8 mouse cellular contexts compared by ENCODE assay signal in the genomic region with DNA sequence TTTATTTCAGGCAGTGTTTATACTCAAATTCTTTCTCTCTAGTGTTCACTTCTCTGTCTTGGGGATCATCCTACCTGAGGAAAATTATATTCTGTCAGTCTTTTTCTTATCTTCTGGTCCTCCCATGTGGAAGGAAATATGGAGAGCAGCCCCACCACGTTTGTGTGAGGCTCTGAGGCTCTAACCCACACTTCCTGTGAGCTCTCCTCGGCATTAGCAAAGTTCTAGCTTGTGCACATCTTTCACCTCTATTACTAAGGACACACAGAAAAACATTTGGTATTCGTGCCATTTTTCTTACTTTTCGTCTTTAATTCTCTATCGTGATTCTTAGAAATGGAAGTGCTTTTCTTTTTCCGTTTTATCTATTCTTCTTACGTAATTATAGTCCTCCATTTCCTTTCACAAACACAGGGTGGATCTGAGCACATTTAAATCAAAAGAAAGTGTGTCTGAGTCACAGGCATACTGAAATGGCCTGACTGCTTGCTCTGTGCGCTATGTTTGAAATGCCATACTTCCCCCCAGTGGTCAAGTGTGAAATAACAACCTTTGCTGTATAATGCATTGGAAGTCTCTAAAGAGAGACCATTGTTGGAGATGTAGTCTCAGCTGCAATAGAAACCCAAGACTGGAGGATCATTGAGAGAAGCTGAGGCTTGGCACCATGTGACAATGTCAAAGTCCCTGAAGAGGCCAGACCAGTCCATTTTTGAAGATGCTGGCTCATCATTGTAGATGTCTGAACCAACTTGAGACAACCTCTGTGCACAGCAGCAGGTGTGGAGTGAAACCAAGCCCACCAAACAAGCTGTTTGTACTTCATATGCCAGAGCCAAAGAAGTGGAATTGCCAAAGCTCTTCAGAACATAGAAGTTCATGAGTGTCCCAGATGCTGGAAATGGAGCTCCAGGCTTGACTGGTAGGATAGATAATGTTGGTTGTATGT. TPM values are rescaled to one million over a fixed set of nuclear protein-coding genes. Genes with fewer than 3 reads are reported as not detected.
DNase-seq lines count a peak whose midpoint lies in the region; ATAC-seq and TF ChIP-seq lines count a peak whose summit lies in the region.

No protein-coding gene starts in this region.

- 23% methylated on average over 8 of the region's 8 CpGs for WGBS in intestine, postnatal 0 days
- WGBS in midbrain, embryonic 16.5 days: 24% methylated on average over 8 of the region's 8 CpGs
- 22% methylated on average over 8 of the region's 8 CpGs for WGBS in stomach, embryonic 16.5 days

- peak; percentile 74 for DNase-seq in adrenal gland, adult 2 months
- DNase-seq in embryo, embryonic 9.5 days (ENCODE audit: extremely low spot score): peak; percentile 74
- DNase-seq in left cerebral cortex, postnatal 4 days: peak; percentile 56

- TF ChIP-seq CTCF in C2C12 (IDR thresholded peaks at IDR 0.05; ENCODE audit: control insufficient read depth, insufficient read depth, insufficient read length): peak; percentile 36
- TF ChIP-seq CTCF in intestine, postnatal 0 days (IDR thresholded peaks at IDR 0.05; ENCODE audit: low read depth): peak; percentile 90

- intact Hi-C loops in left cerebral cortex, postnatal 4 days (cut with DNase I): loop anchor here (2.0 kb wide), 1 partner anchor 763 kb away; no protein-coding TSS in a partner anchor

- no peaks in the 10 kb centered on the region for H3K27me3 ChIP-seq in C2C12 (ENCODE audit: control insufficient read depth, insufficient read depth, insufficient read length)
- no peaks in the 10 kb centered on the region for H3K27me3 ChIP-seq in intestine, postnatal 0 days (replicated peaks; ENCODE audit: control insufficient read depth, insufficient read depth, low read length)
- H3K27me3 ChIP-seq in midbrain, embryonic 16.5 days (ENCODE audit: control insufficient read depth, insufficient read depth, low read depth, low read length): no peaks in the 10 kb centered on the region
- H3K27me3 ChIP-seq in stomach, embryonic 16.5 days (ENCODE audit: control insufficient read depth, insufficient read depth, low read length): no peaks in the 10 kb centered on the region

- H3ac ChIP-seq in C2C12 (ENCODE audit: control insufficient read depth, insufficient read length, low read depth): no peak overlapping the region

- peak; percentile 97 for ATAC-seq in granulocyte monocyte progenitor cell, adult 5-6 weeks (replicated peaks; ENCODE audit: poor library complexity, severe bottlenecking)
- peak; percentile 69 for ATAC-seq in intestine, postnatal 0 days
- ATAC-seq in midbrain, embryonic 16.5 days: peak; percentile 97
- peak; percentile 53; the same call in 1 of the 2 replicates for ATAC-seq in stomach, embryonic 16.5 days (ENCODE audit: insufficient read depth, low FRiP score)

- no peaks in the 10 kb centered on the region for H3K36me3 ChIP-seq in C2C12 (ENCODE audit: control insufficient read depth, insufficient read depth)
- no peaks in the 10 kb centered on the region for H3K36me3 ChIP-seq in intestine, postnatal 0 days (ENCODE audit: control insufficient read depth, insufficient read depth)
- no peaks in the 10 kb centered on the region for H3K36me3 ChIP-seq in midbrain, embryonic 16.5 days (ENCODE audit: control insufficient read depth, insufficient read depth, low read length)
- H3K36me3 ChIP-seq in stomach, embryonic 16.5 days (ENCODE audit: control insufficient read depth, insufficient read depth, low read length): no peaks in the 10 kb centered on the region

- H3K79me3 ChIP-seq in C2C12 (ENCODE audit: low read depth): no peaks in the 10 kb centered on the region

- no peak overlapping the region for H3K27ac ChIP-seq in intestine, postnatal 0 days (ENCODE audit: low read depth, low read length)
- H3K27ac ChIP-seq in midbrain, embryonic 16.5 days (ENCODE audit: low read length): peak overlapping the region; percentile 72
- H3K27ac ChIP-seq in stomach, embryonic 16.5 days (ENCODE audit: low read length): no peak overlapping the region

- H3K4me1 ChIP-seq in intestine, postnatal 0 days (replicated peaks; ENCODE audit: control insufficient read depth, insufficient read depth, low read length): no peaks in the 10 kb centered on the region
- H3K4me1 ChIP-seq in midbrain, embryonic 16.5 days (ENCODE audit: control insufficient read depth, insufficient read depth, low read length): peaks cover 4% of the 10 kb centered on the region; the same call in 1 of the 2 replicates
- no peaks in the 10 kb centered on the region for H3K4me1 ChIP-seq in stomach, embryonic 16.5 days (ENCODE audit: control insufficient read depth, insufficient read depth, low read length)

- no peak overlapping the region for H3K4me3 ChIP-seq in C2C12 (ENCODE audit: insufficient read depth, poor library complexity, severe bottlenecking)
- H3K4me3 ChIP-seq in intestine, postnatal 0 days (ENCODE audit: low read depth, low read length): no peak overlapping the region
- H3K4me3 ChIP-seq in midbrain, embryonic 16.5 days (ENCODE audit: low read depth, low read length): no peak overlapping the region
- H3K4me3 ChIP-seq in stomach, embryonic 16.5 days (replicated peaks; ENCODE audit: low read length): no peak overlapping the region

- H3K4me2 ChIP-seq in intestine, postnatal 0 days (replicated peaks; ENCODE audit: low read depth): no peak overlapping the region
- H3K4me2 ChIP-seq in midbrain, embryonic 16.5 days (ENCODE audit: low read length): no peak overlapping the region
- no peak overlapping the region for H3K4me2 ChIP-seq in stomach, embryonic 16.5 days (ENCODE audit: low read depth, low read length)

- H3K9me3 ChIP-seq in intestine, postnatal 0 days (ENCODE audit: control insufficient read depth): no peaks in the 10 kb centered on the region
- H3K9me3 ChIP-seq in midbrain, embryonic 16.5 days (replicated peaks; ENCODE audit: control insufficient read depth, low read length, poor library complexity, severe bottlenecking): no peaks in the 10 kb centered on the region
- H3K9me3 ChIP-seq in stomach, embryonic 16.5 days (replicated peaks; ENCODE audit: control insufficient read depth, low read length): no peaks in the 10 kb centered on the region

- no peak overlapping the region for H3K9ac ChIP-seq in intestine, postnatal 0 days (ENCODE audit: low read depth, low read length)
- no peak overlapping the region for H3K9ac ChIP-seq in midbrain, embryonic 16.5 days (ENCODE audit: low read depth, low read length)
- H3K9ac ChIP-seq in stomach, embryonic 16.5 days (ENCODE audit: low read length): no peak overlapping the region

- H3K79me2 ChIP-seq in C2C12 (ENCODE audit: control insufficient read depth, insufficient read depth): no peaks in the 10 kb centered on the region

TF ChIP-seq in C2C12, 6 proteins besides CTCF, POLR2A, EP300 and RAD21:
- TF ChIP-seq FOSL1 (IDR thresholded peaks at IDR 0.05; ENCODE audit: insufficient read depth, low read length, poor library complexity, severe bottlenecking) (no peak), MAX (IDR thresholded peaks at IDR 0.05) (peak; percentile 11)

RNA-seq across cellular contexts. Expression of a gene that starts 52.1 kb away (rescaled TPM):
- polyA plus RNA-seq in C2C12 (2012; fragmentation: generic; extraction: Trizol): 4.0 TPM
- total RNA-seq in adrenal gland, adult 2 months (2021): 1 to 10 TPM; 2.9 to 4.5 TPM
- 0.86 and 1.2 TPM in 2 replicates for polyA plus RNA-seq in adrenal gland, adult 2 months (2012; rRNA removed)
- 110 and 134 TPM in 2 replicates for total RNA-seq in granulocyte monocyte progenitor cell, adult 5-6 weeks (2014; fragmentation: Nextera tagmentation)
- 18.7 and 22.9 TPM in 2 replicates for total RNA-seq in granulocyte monocyte progenitor cell, adult 5-6 weeks (2017)
- 1.2 and 1.3 TPM in 2 replicates for polyA plus RNA-seq in intestine, postnatal 0 days (2015; fragmentation: Nextera tagmentation; extraction: Ambion mirVana)
- 1 to 10 TPM; 3.2 TPM for total RNA-seq in left cerebral cortex, postnatal 4 days (2021)
- polyA plus RNA-seq in midbrain, embryonic 16.5 days (2015; fragmentation: Nextera tagmentation; extraction: Ambion mirVana): 0.70 and 0.91 TPM in 2 replicates
- 2.2 and 2.3 TPM in 2 replicates for polyA plus RNA-seq in stomach, embryonic 16.5 days (2015; fragmentation: Nextera tagmentation; extraction: Ambion mirVana)
